Mouse (Mus musculus): ENCODE results near the gene Olfr427. TPM values are rescaled to one million over a fixed set of nuclear protein-coding genes. Genes with fewer than 3 reads are reported as not detected.

The Olfr427 gene
- polyA plus RNA-seq (2014; fragmentation: Illumina TruSeq; extraction: RNeasy Lipid Tissue Mini Kit (QIAGEN cat#74804)) = not detected

DNA sequence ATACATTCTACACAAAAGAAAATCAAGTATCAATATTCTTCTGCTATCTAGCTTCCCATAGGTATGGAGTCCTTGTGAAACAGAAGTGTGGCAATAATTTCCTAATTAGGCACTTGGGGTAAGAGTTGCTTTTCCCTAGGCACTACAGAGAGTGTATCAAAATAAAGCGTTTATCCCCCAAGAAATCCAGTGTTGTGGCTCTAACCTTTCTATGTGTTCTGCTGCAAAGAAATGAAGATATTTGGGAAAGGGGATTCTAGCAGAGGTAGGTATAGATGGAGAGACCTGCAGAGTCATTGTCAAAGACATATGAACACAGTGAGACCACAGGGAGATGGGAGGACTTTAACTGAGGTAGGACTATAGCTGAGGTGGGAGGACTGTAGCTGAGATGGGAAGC is at the start of gene Olfr427:
Gene Olfr427, plus strand, starts transcription at position 301 of the 400 bp plus-strand sequence.

DNA sequence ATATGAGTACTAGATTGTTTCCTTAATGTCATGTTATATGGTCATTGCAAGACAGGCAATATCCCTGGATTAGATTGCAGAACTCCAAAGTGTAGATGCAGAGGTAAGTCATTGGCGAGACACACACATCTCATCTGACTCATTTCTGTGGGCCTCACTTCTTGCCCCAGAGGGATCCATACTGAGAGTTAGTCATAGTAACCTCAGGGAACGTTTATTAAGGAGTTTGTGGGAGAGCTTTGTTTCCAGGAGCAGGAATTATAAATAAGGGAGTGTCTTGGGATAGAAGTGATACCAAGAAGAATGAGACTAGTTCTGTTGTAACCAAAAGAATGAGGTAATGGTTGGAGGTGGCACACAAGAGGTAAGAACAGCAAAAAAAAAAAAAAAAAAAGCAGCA is 47.8 kb upstream of the Olfr427 start, which contains the start of gene Olfr432:
Gene Olfr432, plus strand, starts transcription at position 313 of the 400 bp plus-strand sequence.

DNA sequence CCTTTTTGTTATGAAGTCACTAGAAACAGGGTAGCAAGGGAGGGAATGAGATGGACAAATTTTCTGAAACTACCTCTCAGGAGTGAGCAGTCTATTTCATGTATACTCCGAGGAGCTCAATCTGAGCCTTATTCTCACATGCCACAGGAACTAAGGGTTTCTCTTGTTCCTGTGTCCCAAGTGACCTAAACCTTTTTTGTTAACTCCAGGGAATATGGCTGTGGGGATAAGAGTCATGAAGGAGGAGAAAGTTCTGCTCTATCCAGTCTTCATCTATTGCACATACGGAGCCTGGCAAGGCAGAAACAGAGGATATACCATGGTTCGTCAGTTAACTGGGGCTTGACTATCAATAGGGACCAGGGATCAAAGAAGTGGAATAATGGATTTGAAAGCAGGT is 30.4 kb upstream of the Olfr427 start, which contains the start of gene Olfr430:
Gene Olfr430, plus strand, starts transcription at position 301 of the 400 bp plus-strand sequence.

DNA sequence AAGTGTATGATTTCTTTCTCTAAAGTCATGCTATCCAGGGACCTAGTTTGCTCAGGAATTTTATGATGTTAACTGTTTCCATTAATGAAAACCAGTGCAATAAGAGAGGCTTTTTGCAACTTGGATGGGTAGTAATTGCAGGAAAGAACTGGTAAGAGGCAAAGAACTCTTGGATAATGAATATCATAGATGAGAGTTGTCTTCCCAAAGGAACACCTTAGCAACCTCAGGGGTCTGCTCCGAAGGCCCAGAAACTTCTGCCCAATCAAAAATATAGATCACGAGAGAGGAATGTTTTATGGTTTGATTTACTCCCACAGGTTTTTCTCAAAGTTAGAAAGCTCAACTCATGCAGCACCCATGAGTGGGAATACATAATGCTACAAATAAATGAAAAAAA is 12.7 kb upstream of the Olfr427 start, which contains the start of gene Olfr429:
Gene Olfr429, plus strand, starts transcription at position 301 of the 400 bp plus-strand sequence.

DNA sequence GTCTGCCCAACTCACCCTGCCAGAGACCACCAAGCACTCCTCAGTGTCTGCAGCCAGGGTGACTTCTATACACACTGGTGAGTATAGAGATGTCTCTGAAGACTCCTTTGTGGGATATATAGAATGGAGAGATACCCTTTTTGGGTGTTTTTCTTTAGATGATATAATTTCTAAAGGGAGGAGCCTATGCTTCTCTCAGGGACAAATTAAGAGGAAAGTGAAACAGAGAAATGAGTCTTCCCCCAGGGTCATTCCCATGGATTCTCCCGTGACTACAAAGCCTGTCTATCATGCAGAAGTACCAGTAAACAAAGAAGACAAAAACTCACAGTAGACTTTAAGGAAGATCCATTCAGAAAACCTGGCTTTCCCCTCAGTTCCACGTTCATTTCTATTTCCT is 24.4 kb downstream of the Olfr427 start, which contains the start of gene Olfr231:
Gene Olfr231, minus strand, starts transcription at position 101 of the 400 bp plus-strand sequence.

DNA sequence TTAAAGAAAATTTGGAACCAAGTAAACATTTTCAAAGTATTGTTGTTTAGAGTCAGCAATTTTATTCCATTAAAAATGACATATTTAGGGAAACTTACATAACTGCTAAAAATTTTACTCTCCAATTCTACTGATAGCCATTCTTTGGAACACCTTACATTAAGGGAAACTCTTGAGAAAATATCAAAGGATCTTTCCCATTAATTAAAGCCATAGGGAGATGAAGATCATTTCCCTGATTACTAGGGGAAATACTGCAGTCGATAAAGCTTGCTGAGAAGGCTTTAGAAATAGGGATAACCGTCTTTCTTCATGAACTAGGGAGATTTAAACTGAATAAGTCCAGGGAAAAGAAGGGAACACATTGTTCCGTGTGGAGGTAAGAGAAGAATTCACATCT is 34.5 kb downstream of the Olfr427 start, which contains the start of gene Olfr424:
Gene Olfr424, plus strand, starts transcription at position 301 of the 400 bp plus-strand sequence.

Other genes starting within 250 kb of the Olfr427 start
- gene Ifi211, start 183.8 kb upstream of the Olfr427 start, polyA plus RNA-seq (2014; fragmentation: Illumina TruSeq; extraction: RNeasy Lipid Tissue Mini Kit (QIAGEN cat#74804)) = 24.1 TPM
- gene Mndal, start 154.4 kb upstream of the Olfr427 start, polyA plus RNA-seq (2014; fragmentation: Illumina TruSeq; extraction: RNeasy Lipid Tissue Mini Kit (QIAGEN cat#74804)) = 97.3 TPM
- 87.5 TPM for gene Ifi203, start 154.2 kb upstream of the Olfr427 start, polyA plus RNA-seq (2014; fragmentation: Illumina TruSeq; extraction: RNeasy Lipid Tissue Mini Kit (QIAGEN cat#74804))
- gene Ifi202b, start 114.1 kb upstream of the Olfr427 start, polyA plus RNA-seq (2014; fragmentation: Illumina TruSeq; extraction: RNeasy Lipid Tissue Mini Kit (QIAGEN cat#74804)) = 2.2 TPM
- 43.6 TPM for gene Ifi205, start 65.1 kb upstream of the Olfr427 start, polyA plus RNA-seq (2014; fragmentation: Illumina TruSeq; extraction: RNeasy Lipid Tissue Mini Kit (QIAGEN cat#74804))
- gene Olfr433, start 56.2 kb upstream of the Olfr427 start, polyA plus RNA-seq (2014; fragmentation: Illumina TruSeq; extraction: RNeasy Lipid Tissue Mini Kit (QIAGEN cat#74804)) = not detected
- not detected for gene Olfr432, start 47.7 kb upstream of the Olfr427 start, polyA plus RNA-seq (2014; fragmentation: Illumina TruSeq; extraction: RNeasy Lipid Tissue Mini Kit (QIAGEN cat#74804))
- not detected for gene Olfr430, start 30.3 kb upstream of the Olfr427 start, polyA plus RNA-seq (2014; fragmentation: Illumina TruSeq; extraction: RNeasy Lipid Tissue Mini Kit (QIAGEN cat#74804))
- not detected for gene Olfr429, start 12.6 kb upstream of the Olfr427 start, polyA plus RNA-seq (2014; fragmentation: Illumina TruSeq; extraction: RNeasy Lipid Tissue Mini Kit (QIAGEN cat#74804))
- gene Olfr231, start 24.3 kb downstream of the Olfr427 start, polyA plus RNA-seq (2014; fragmentation: Illumina TruSeq; extraction: RNeasy Lipid Tissue Mini Kit (QIAGEN cat#74804)) = not detected
- gene Olfr424, start 34.6 kb downstream of the Olfr427 start, polyA plus RNA-seq (2014; fragmentation: Illumina TruSeq; extraction: RNeasy Lipid Tissue Mini Kit (QIAGEN cat#74804)) = not detected
- not detected for gene Olfr420, start 58.7 kb downstream of the Olfr427 start, polyA plus RNA-seq (2014; fragmentation: Illumina TruSeq; extraction: RNeasy Lipid Tissue Mini Kit (QIAGEN cat#74804))
- gene Spta1, start 75.9 kb downstream of the Olfr427 start, polyA plus RNA-seq (2014; fragmentation: Illumina TruSeq; extraction: RNeasy Lipid Tissue Mini Kit (QIAGEN cat#74804)) = not detected
- gene Olfr419, start 155.2 kb downstream of the Olfr427 start, polyA plus RNA-seq (2014; fragmentation: Illumina TruSeq; extraction: RNeasy Lipid Tissue Mini Kit (QIAGEN cat#74804)) = not detected
- 0.88 TPM for gene Mptx1, start 233.6 kb downstream of the Olfr427 start, polyA plus RNA-seq (2014; fragmentation: Illumina TruSeq; extraction: RNeasy Lipid Tissue Mini Kit (QIAGEN cat#74804))